Mouse (Mus musculus): Measurements from ENCODE around the gene Akap13.

The Akap13 gene

DNA sequence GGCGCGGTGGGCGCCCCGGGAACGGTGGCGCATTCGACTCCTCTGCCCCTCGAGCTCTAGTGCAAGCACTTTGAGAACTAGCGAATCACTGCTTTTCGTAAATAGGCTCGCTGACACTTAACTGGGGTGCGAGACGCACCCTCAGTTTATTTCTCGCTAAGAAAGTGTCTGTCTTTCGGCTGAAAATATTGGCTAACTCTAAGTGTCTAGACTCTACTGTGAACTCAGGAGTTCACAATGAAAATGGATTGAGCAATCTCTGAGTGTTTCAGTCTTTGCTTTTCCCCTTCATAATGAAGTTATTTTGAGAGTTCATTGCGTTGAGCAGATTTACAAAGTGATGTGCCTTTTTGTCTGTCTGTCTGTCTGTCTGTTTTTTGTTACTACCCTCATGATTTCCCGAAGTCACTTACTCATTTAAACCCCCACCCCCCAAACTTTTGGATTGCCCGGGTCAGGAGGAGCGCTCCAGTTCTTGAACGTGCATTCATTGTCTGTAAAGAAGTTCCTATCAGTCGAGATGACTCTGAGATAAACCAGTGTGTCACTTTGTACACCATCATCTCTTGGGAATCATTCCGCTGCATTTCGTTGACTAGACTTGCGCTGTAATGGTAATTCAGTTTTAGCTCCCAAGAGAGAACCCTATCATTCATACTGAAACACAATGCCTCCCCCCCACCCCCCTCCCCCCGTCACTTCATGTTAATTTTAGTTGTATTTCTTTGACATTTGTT lies 986 bp downstream of the Akap13 start:
- DNase-seq (ENCODE audit: low read depth, low spot score), result no peak

DNA sequence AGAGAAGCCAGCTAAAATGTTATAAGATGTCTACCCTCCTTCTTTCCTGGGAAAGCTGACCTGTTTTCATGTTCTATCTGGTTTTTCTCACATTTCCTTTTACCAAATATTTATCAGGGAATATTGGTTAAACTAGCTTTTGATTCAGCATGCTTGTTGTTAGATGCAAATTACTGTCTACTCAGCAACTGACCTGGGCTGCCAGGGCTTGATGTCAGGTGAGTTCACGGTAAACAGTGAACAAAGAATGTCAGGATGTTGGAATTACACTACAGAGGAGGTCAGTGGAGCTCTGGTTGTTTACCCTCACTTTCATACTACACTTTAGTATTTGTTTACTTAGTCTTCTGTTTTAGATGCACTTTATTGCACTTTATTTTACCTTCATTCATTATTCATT lies 5.0 kb downstream of the Akap13 start:
- DNase-seq (ENCODE audit: low read depth, low spot score), result no peak

- no peak for DNase-seq (ENCODE audit: low read depth, low spot score)
These were observed 8.3 kb downstream of the Akap13 start for GRCm38 (mm10) chr7:75463579-75464162.

DNA sequence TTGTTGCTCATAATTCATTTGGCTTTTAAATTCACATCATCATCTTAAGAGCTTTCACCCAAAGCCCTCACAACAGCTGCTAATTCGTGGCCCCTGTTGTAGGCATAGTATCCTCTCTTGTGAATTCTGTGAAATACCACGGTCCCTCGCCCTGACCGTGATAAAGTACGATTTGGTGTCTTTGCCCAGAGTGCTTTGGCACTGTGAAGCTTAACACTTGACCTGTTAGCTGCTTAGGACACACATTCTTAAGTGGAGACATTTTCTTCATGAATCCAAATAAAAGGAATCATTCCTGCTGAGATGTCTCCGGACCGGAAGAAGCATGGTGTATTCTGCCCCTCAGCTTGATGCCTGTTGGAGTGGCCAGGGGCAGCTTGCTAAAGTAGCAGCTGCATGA lies 12.5 kb downstream of the Akap13 start:
- DNase-seq (ENCODE audit: low read depth, low spot score), result no peak

DNA sequence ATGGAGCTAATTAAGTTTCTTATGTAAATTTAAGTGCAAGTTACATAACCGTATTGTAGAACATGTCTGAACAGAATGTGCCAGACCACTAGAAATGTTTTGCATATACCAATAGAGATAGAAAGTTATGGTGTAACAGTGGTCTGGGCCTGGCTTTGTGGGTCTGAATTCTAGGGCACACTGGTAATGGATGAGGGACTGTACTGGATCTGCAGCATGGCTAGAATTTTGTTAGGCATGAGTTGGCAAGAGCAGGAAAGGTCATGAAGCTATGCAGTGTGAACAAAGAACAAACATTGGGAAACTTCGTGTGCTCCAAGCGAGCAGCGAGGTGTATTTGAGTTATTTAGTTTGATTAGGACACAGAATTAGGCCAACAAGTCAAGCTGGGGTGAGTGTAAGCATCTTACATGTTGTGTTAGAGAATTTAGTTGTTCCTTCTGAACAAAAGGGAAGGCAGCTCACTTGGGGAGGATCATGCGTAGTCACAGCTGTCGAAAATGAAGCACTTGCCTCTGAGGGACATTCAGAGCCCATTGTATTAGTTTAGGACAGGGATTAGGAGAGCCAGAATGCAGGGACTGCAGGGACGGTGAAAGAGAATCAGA lies 15.1 kb downstream of the Akap13 start:
- no peak for DNase-seq (ENCODE audit: low read depth, low spot score)

GRCm38 (mm10) chr7:75472316-75473195 lies 17.2 kb downstream of the Akap13 start:
- DNase-seq (ENCODE audit: low read depth, low spot score), result no peak

GRCm38 (mm10) chr7:75473294-75473693 lies 18.0 kb downstream of the Akap13 start:
- no peak for DNase-seq (ENCODE audit: low read depth, low spot score)

GRCm38 (mm10) chr7:75474064-75474463 lies 18.7 kb downstream of the Akap13 start:
- DNase-seq (ENCODE audit: low read depth, low spot score), result no peak

DNA sequence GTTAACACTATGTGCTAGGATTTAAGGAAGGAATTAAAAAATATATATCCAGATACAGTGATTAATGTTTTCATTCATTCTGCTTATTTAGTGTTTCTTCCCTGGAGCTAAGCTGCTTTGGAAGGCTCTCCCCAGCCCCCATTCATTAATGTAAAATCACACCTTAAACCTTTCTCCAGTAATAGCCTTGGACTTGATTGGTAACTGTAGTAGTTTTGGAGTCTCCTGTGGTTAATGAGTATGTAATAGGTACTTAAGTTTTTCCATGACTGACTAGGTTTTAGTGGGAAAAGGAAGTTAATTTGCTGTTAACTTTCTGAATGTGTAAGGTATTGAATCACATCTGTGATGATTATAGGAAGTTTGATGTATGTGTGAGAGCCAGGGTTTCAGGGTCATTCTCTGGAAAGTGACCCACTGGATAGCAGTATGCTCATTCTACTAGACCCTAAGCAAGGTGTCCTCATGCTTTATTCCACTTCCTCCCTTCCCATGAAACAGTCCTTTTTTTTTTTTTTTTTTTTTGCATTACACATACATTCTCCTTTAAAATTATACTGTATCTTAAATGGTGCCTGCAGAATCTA lies 19.3 kb downstream of the Akap13 start:
- DNase-seq (ENCODE audit: low read depth, low spot score), result no peak

GRCm38 (mm10) chr7:75478060-75478459 lies 22.7 kb downstream of the Akap13 start:
- DNase-seq (ENCODE audit: low read depth, low spot score), result no peak

DNA sequence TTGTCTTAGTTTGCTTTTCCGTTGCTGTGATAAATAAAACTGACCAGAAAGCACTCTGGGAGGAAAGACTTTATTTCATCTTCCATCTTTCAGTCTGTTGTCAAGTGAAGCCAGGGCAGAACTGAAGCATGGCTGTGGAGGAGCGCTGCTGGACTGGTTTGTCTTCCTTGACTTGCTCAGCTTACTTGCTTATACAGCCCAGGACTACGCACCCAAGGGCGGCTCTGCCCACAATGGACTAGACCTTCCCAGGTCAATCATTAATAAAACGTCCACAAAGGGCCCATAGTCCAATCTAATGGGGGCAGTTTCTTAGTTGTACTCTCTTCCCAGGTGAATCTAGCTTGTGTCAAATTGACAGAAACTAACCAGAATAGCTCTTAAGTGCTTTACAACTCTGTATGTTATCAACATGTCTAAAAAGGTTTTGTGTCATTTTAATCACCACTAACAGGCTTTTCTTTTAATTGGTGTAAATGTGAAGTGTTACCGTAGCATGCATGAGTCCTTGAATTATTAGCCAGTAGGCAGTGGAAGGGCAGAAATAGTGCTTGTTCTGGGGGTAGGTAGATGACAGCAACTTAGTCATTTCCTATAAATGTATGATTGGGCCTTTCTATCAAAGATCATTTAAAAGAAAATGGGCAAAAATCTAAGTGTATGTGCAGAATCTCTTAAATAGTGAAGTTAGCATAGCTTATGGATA lies 25.5 kb downstream of the Akap13 start:
- DNase-seq (ENCODE audit: low read depth, low spot score), result no peak

GRCm38 (mm10) chr7:75486031-75486430 lies 30.7 kb downstream of the Akap13 start:
- no peak for DNase-seq (ENCODE audit: low read depth, low spot score)

- DNase-seq (ENCODE audit: low read depth, low spot score), result no peak
These were observed 40.7 kb downstream of the Akap13 start for GRCm38 (mm10) chr7:75495941-75496441.

- no peak for DNase-seq (ENCODE audit: low read depth, low spot score)
These were observed 43.3 kb downstream of the Akap13 start for GRCm38 (mm10) chr7:75498627-75499026.

DNA sequence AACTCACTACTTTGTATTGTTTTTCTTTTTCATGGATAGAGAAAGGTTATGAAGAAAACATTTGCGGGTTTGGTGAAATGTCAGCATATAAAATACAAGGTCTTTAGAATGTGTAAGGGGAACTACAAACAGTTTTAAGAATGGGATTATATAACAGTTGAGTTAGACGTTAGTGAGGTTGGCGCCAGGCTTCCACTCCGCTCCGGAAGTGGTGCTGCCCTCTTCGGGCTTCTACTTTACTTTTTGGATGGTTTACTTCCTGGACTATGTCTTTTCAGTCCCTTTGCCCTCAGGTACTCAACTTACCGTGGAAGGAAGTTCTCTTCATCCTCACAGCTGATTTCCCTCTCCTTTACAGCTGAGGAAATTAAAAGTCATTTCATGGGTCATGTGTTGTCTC lies 43.9 kb downstream of the Akap13 start:
- DNase-seq (ENCODE audit: low read depth, low spot score), result no peak

DNA sequence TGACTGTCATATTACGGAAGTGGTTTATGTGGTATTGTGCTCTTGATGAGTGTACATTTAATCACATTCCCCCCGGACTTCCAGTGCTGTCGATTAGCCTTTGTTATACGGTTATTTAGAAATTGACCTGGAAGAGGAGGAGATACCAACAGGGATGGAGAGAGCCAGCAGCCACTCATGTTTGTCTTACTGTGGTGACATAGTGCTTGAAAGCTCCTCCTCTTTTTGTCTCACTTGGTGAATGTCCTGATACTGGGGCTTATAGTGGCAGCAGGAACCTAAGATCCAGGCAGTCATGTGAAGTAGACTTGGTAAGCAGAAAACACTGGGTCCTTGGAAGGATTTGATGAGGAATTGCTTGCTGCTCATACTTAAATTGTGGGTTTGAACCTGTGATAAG lies 44.8 kb downstream of the Akap13 start:
- no peak for DNase-seq (ENCODE audit: low read depth, low spot score)

GRCm38 (mm10) chr7:75500793-75501192 lies 45.5 kb downstream of the Akap13 start:
- DNase-seq (ENCODE audit: low read depth, low spot score), result no peak

GRCm38 (mm10) chr7:75504524-75504923 lies 49.2 kb downstream of the Akap13 start:
- no peak for DNase-seq (ENCODE audit: low read depth, low spot score)

GRCm38 (mm10) chr7:75506628-75507027 lies 51.3 kb downstream of the Akap13 start:
- DNase-seq (ENCODE audit: low read depth, low spot score), result no peak

DNA sequence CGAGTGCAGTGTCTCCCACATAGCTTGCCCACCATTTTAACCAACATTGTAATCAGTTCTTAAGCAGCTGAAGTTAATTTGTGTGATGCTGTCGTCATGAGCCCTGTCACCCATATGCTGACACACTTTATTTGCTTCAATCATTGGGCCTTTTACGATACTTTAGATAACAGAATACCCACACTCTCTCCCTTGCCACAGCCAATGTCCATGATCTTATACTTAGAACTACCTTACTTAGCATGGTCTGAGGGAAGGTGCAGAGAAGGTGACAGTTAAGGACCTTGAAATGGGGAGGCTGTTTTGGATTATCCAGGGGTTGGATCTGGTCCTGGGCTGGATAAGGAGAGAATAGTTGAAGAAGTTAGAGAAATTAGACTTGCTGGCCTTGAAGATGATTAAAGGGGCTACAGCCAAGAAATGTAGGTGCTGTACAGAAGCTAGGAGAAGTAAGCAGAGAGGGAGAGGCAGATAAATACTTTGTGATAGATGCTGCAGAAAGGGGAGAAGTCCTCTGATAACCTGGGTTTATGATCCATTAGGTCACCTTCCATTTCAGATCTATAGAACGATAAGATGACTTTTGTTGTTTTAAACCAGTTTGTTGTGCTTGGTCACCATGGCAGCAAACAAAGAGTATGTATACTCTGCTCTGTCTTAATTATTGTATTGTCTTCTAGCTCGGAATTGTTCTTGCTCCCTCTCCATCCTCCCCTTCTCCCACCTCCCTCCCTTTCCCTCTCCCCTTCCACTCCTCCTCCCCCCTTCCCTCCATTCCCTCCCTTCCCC lies 53.9 kb downstream of the Akap13 start:
- no peak for DNase-seq (ENCODE audit: low read depth, low spot score)
